Mouse (Mus musculus) erythroblast, embryonic 14.5 days (primary cell): Measurements from ENCODE around the gene Tspan18.

ENCODE experiments used
- GATA1 ChIP-seq: IDR thresholded peaks from 2 replicates; pipeline ENCODE4 v1.6.1; 2012; ENCODE audit warnings: low read length, inconsistent platforms, mixed read lengths
- TAL1 ChIP-seq: IDR thresholded peaks from 3 replicates; pipeline ENCODE4 v1.6.1; 2012; ENCODE audit warnings: low read length, inconsistent platforms, mixed read lengths

GRCm38 (mm10) chr2:93257634-93258033, 76.7 kb downstream of the Tspan18 start:
- TF ChIP-seq TAL1 (no peak), GATA1 (no peak)
